Mouse (Mus musculus) MEL (cell line): ENCODE measurements around the gene Ccdc187. TPM values are rescaled to one million over a fixed set of nuclear protein-coding genes. Genes with fewer than 3 reads are reported as not detected.

Experiments used
- DNase-seq: peaks from one replicate; pipeline ENCODE4 v3.0.0; 2011; ENCODE audit warnings: low read depth, low spot score
- H3K27ac ChIP-seq: 2 replicates; pipeline ENCODE4 v1.5.1; 2012; ENCODE audit warnings: low read depth, mild to moderate bottlenecking, control low read depth, low read length, moderate library complexity; ENCODE audit not compliant: control insufficient read depth
- H3K27me3 ChIP-seq, 2 experiments: fragments of 150-350 bp in 1 of 2; sonication (generic) in 1 of 2; 2 replicates each; pipeline ENCODE4 v1.6.1; 2012; ENCODE audit warnings: low read length in 2 of 2, mild to moderate bottlenecking in 2 of 2, improper control_type of control experiment in 1 of 2, moderate library complexity in 1 of 2; ENCODE audit not compliant: insufficient read depth in 2 of 2, control insufficient read depth in 1 of 2
- H3K36me3 ChIP-seq, 2 experiments: 2 replicates each; pipeline ENCODE4 v1.6.1; 2012 to 2014; ENCODE audit warnings: low read length in 2 of 2, improper control_type of control experiment in 1 of 2, inconsistent platforms in 1 of 2, mild to moderate bottlenecking in 1 of 2; ENCODE audit not compliant: insufficient read depth in 2 of 2, control insufficient read depth in 1 of 2
- H3K4me1 ChIP-seq, 2 experiments: fragments of 150-350 bp in 1 of 2; sonication (generic) in 1 of 2; 2 replicates each; pipeline ENCODE4 v1.6.1; 2012; ENCODE audit warnings: low read length in 2 of 2, improper control_type of control experiment in 1 of 2, mild to moderate bottlenecking in 1 of 2; ENCODE audit not compliant: insufficient read depth in 2 of 2, control insufficient read depth in 1 of 2
- H3K4me3 ChIP-seq, 2 experiments: fragments of 150-350 bp in 1 of 2; sonication (generic) in 1 of 2; 2 replicates each; pipeline ENCODE4 v1.5.1; 2012; ENCODE audit warnings: low read depth in 2 of 2, low read length in 2 of 2, mild to moderate bottlenecking in 2 of 2, moderate library complexity in 2 of 2, control low read depth in 1 of 2, improper control_type of control experiment in 1 of 2; ENCODE audit not compliant: control insufficient read depth in 1 of 2, insufficient read depth in 1 of 2
- H3K79me2 ChIP-seq: 2 replicates; pipeline ENCODE4 v1.6.1; 2012; ENCODE audit warnings: mild to moderate bottlenecking, low read length, moderate library complexity; ENCODE audit not compliant: control insufficient read depth, poor library complexity, insufficient read depth
- H3K9ac ChIP-seq: 2 replicates; pipeline ENCODE4 v1.6.1; 2012; ENCODE audit warnings: low read depth, mild to moderate bottlenecking, control low read depth, low read length, moderate library complexity; ENCODE audit not compliant: control insufficient read depth, poor library complexity, severe bottlenecking
- H3K9me3 ChIP-seq: fragments of 150-350 bp; sonication (generic); replicated peaks from 2 replicates; pipeline ENCODE4 v1.6.1; 2012; ENCODE audit warnings: mild to moderate bottlenecking, low read length, improper control_type of control experiment, moderate library complexity; ENCODE audit not compliant: insufficient read depth
- CHD1 ChIP-seq: IDR thresholded peaks from 2 replicates; pipeline ENCODE4 v1.6.1; 2012; ENCODE audit warnings: low read depth, mild to moderate bottlenecking, inconsistent platforms, low read length, improper control_type of control experiment
- CHD2 ChIP-seq: IDR thresholded peaks from 2 replicates; pipeline ENCODE4 v1.6.1; 2011; ENCODE audit warnings: low read length, improper control_type of control experiment
- CTCF ChIP-seq, 3 experiments: IDR thresholded peaks in 2 of 3; conservative IDR thresholded peaks in 1 of 3; 2 replicates each; pipeline ENCODE4 v1.5.1; 2011 to 2012; ENCODE audit warnings: low read length in 3 of 3, low read depth in 2 of 3, mild to moderate bottlenecking in 2 of 3, improper control_type of control experiment in 1 of 3, inconsistent platforms in 1 of 3, mixed read lengths in 1 of 3, moderate library complexity in 1 of 3; ENCODE audit not compliant: control insufficient read depth in 1 of 3, insufficient read depth in 1 of 3, poor library complexity in 1 of 3, severe bottlenecking in 1 of 3
- EP300 ChIP-seq, 2 experiments: IDR thresholded peaks; 2 replicates each; pipeline ENCODE4 v1.6.1; 2011; ENCODE audit warnings: improper control_type of control experiment in 2 of 2, low read length in 2 of 2, low read depth in 1 of 2, mild to moderate bottlenecking in 1 of 2
- ETS1 ChIP-seq: IDR thresholded peaks from 2 replicates; pipeline ENCODE4 v1.6.1; 2012; ENCODE audit warnings: low read depth, mild to moderate bottlenecking, inconsistent platforms, low read length, improper control_type of control experiment, moderate library complexity
- GATA1 ChIP-seq: IDR thresholded peaks from 2 replicates; pipeline ENCODE4 v1.6.1; 2011; ENCODE audit warnings: low read depth, low read length, improper control_type of control experiment
- JUND ChIP-seq: IDR thresholded peaks from 2 replicates; pipeline ENCODE4 v1.6.1; 2011; ENCODE audit warnings: low read depth, mild to moderate bottlenecking, improper control_type of control experiment, low read length
- KAT2A ChIP-seq: conservative IDR thresholded peaks from 2 replicates; pipeline ENCODE4 v1.6.1; 2012; ENCODE audit warnings: low read depth, low read length, improper control_type of control experiment, inconsistent platforms
- MAFK ChIP-seq: IDR thresholded peaks from 2 replicates; pipeline ENCODE4 v1.6.1; 2011; ENCODE audit warnings: low read depth, mild to moderate bottlenecking, low read length, improper control_type of control experiment, borderline replicate concordance
- MAX ChIP-seq: IDR thresholded peaks from 2 replicates; pipeline ENCODE4 v1.6.1; 2011; ENCODE audit warnings: low read length, improper control_type of control experiment
- MAZ ChIP-seq: IDR thresholded peaks from 2 replicates; pipeline ENCODE4 v1.6.1; 2012; ENCODE audit warnings: low read depth, mild to moderate bottlenecking, inconsistent platforms, low read length, improper control_type of control experiment
- MXI1 ChIP-seq: IDR thresholded peaks from 2 replicates; pipeline ENCODE4 v1.6.1; 2011; ENCODE audit warnings: mild to moderate bottlenecking, low read depth, low read length, improper control_type of control experiment
- MYB ChIP-seq: IDR thresholded peaks from 2 replicates; pipeline ENCODE4 v1.6.1; 2011; ENCODE audit warnings: mild to moderate bottlenecking, low read depth, low read length, improper control_type of control experiment
- NELFE ChIP-seq: IDR thresholded peaks from 2 replicates; pipeline ENCODE4 v1.6.1; 2011; ENCODE audit warnings: low read depth, low read length, improper control_type of control experiment
- NRF1 ChIP-seq: IDR thresholded peaks from 2 replicates; pipeline ENCODE4 v1.6.1; 2014; ENCODE audit warnings: low read depth, mild to moderate bottlenecking, inconsistent platforms, low read length, improper control_type of control experiment, moderate library complexity; ENCODE audit not compliant: poor library complexity, insufficient read depth, severe bottlenecking
- POLR2AphosphoS2 ChIP-seq: IDR thresholded peaks from 2 replicates; pipeline ENCODE4 v1.6.1; 2011; ENCODE audit warnings: low read length, improper control_type of control experiment
- POLR2AphosphoS5 ChIP-seq: IDR thresholded peaks from 2 replicates; pipeline ENCODE4 v1.6.1; 2012; ENCODE audit warnings: low read depth, borderline replicate concordance, mild to moderate bottlenecking, inconsistent platforms, low read length, moderate library complexity, mixed read lengths
- RAD21 ChIP-seq: IDR thresholded peaks from 2 replicates; pipeline ENCODE4 v1.6.1; 2011; ENCODE audit warnings: mild to moderate bottlenecking, low read depth, low read length, improper control_type of control experiment
- RCOR1 ChIP-seq: IDR thresholded peaks from 2 replicates; pipeline ENCODE4 v1.6.1; 2012; ENCODE audit warnings: low read depth, mild to moderate bottlenecking, inconsistent platforms, low read length, improper control_type of control experiment
- SIN3A ChIP-seq: IDR thresholded peaks from 2 replicates; pipeline ENCODE4 v1.6.1; 2012; ENCODE audit warnings: low read length, improper control_type of control experiment, inconsistent platforms
- SMC3 ChIP-seq: IDR thresholded peaks from 2 replicates; pipeline ENCODE4 v1.6.1; 2011; ENCODE audit warnings: low read depth, low read length, improper control_type of control experiment
- TAL1 ChIP-seq: IDR thresholded peaks from 2 replicates; pipeline ENCODE4 v1.6.1; 2012; ENCODE audit warnings: mild to moderate bottlenecking, inconsistent platforms, low read length, moderate library complexity, mixed read lengths
- TBP ChIP-seq: IDR thresholded peaks from 2 replicates; pipeline ENCODE4 v1.8.0; 2011; ENCODE audit warnings: low read depth, low read length, improper control_type of control experiment
- TCF12 ChIP-seq: IDR thresholded peaks from 2 replicates; pipeline ENCODE4 v1.6.1; 2014; ENCODE audit warnings: low read depth, mild to moderate bottlenecking, inconsistent platforms, low read length, improper control_type of control experiment, moderate library complexity
- UBTF ChIP-seq: IDR thresholded peaks from 2 replicates; pipeline ENCODE4 v1.6.1; 2012; ENCODE audit warnings: low read depth, mild to moderate bottlenecking, inconsistent platforms, low read length, improper control_type of control experiment, moderate library complexity, borderline replicate concordance; ENCODE audit not compliant: insufficient read depth
- USF1 ChIP-seq: IDR thresholded peaks from 2 replicates; pipeline ENCODE4 v1.6.1; 2014; ENCODE audit warnings: low read depth, mild to moderate bottlenecking, inconsistent platforms, low read length, improper control_type of control experiment, moderate library complexity
- USF2 ChIP-seq, 2 experiments: IDR thresholded peaks; 2 replicates each; pipeline ENCODE4 v1.6.1; 2011 to 2012; ENCODE audit warnings: improper control_type of control experiment in 2 of 2, low read length in 2 of 2, borderline replicate concordance in 1 of 2, inconsistent platforms in 1 of 2, low read depth in 1 of 2, mild to moderate bottlenecking in 1 of 2; ENCODE audit not compliant: insufficient read depth in 1 of 2
- polyA plus RNA-seq, 2 experiments: library from polyadenylated mRNA; stranded (reverse) in 1 of 2; unstranded in 1 of 2; fragments of >175 nt in 1 of 2; fragments of >200 nt in 1 of 2; gene quantifications; 2 replicates each; pipeline versions ENCODE4 v1.2.1 to v1.2.4; 2012; ENCODE audit warnings: low replicate concordance in 2 of 2, low read depth in 1 of 2; ENCODE audit not compliant: insufficient read length in 2 of 2, insufficient read depth in 1 of 2, missing spikeins in 1 of 2
- total RNA-seq: library from RNA; depleted of rRNA; stranded (reverse); fragments of 300-350 nt; gene quantifications from 2 replicates; pipeline ENCODE4 v1.2.3, GENCODE M21; 2012

Ccdc187 gene
- total and polyA plus RNA-seq, 3 experiments: not detected

GRCm38 (mm10) chr2:26223961-26224360, 70.4 kb downstream of the Ccdc187 start:
- H3K27ac ChIP-seq: no peak overlapping the region
- TF ChIP-seq POLR2AphosphoS5 (no peak), RCOR1 (no peak), MYB (no peak), CTCF (IDR thresholded peaks at IDR 0.05 in 2 of 3, conservative IDR thresholded peaks at IDR 0.05 in 1 of 3; ENCODE audit: control insufficient read depth in 1 of 3, insufficient read depth in 1 of 3, low read depth in 2 of 3, low read length in 3 of 3, poor library complexity in 1 of 3, severe bottlenecking in 1 of 3) (peak in 1 of 3 experiments; percentile 20; a peak in 1 of 6 replicates), SIN3A (no peak), USF1 (no peak), TCF12 (no peak), NRF1 (no peak)
- no peaks in the 10 kb centered on the region for H3K79me2 ChIP-seq
- DNase-seq: no peak
- H3K27me3 ChIP-seq: no peaks in the 10 kb centered on the region
- no peaks in the 10 kb centered on the region for H3K9me3 ChIP-seq
- no peaks in the 10 kb centered on the region; a peak in 2 of 4 replicates for H3K36me3 ChIP-seq
- H3K4me3 ChIP-seq: no peak overlapping the region
- no peaks in the 10 kb centered on the region for H3K4me1 ChIP-seq
- H3K9ac ChIP-seq: no peak overlapping the region

GRCm38 (mm10) chr2:26214526-26214925, 79.8 kb downstream of the Ccdc187 start:
- Histone ChIP-seq H3K9ac (no peak overlapping the region), H3K4me3 (no peak overlapping the region), H3K4me1 (peaks cover 0 to 7% of the 10 kb centered on the region in 2 experiments; a peak in 1 of 4 replicates), H3K36me3 (peaks cover 0 to 2% of the 10 kb centered on the region in 2 experiments; a peak in 2 of 4 replicates), H3K27me3 (no peaks in the 10 kb centered on the region), H3K79me2 (no peaks in the 10 kb centered on the region), H3K9me3 (no peaks in the 10 kb centered on the region), H3K27ac (no peak overlapping the region)
- peak; percentile 58 for DNase-seq
- no peak for TF ChIP-seq TBP
- TF ChIP-seq CHD1: no peak
- TF ChIP-seq POLR2AphosphoS5: no peak
- no peak for TF ChIP-seq UBTF
- TF ChIP-seq TCF12: 0 out of 2 replicates have a peak, but pooled peaks have one; percentile 20
- no peak for TF ChIP-seq USF1
- TF ChIP-seq TAL1: peak; percentile 63
- no peak for TF ChIP-seq MXI1
- TF ChIP-seq POLR2AphosphoS2: no peak
- no peak for TF ChIP-seq ETS1
- TF ChIP-seq MYB: 0 out of 2 replicates have a peak, but pooled peaks have one; percentile 12
- no peak for TF ChIP-seq SMC3
- no peak for TF ChIP-seq GATA1
- TF ChIP-seq CTCF (IDR thresholded peaks at IDR 0.05 in 2 of 3, conservative IDR thresholded peaks at IDR 0.05 in 1 of 3; ENCODE audit: control insufficient read depth in 1 of 3, insufficient read depth in 1 of 3, low read depth in 2 of 3, low read length in 3 of 3, poor library complexity in 1 of 3, severe bottlenecking in 1 of 3): no peak
- no peak for TF ChIP-seq MAFK
- TF ChIP-seq JUND: no peak
- no peak for TF ChIP-seq MAZ
- TF ChIP-seq USF2 (IDR thresholded peaks at IDR 0.05; ENCODE audit: borderline replicate concordance in 1 of 2, insufficient read depth in 1 of 2, low read depth in 1 of 2, low read length in 2 of 2): no peak
- no peak for TF ChIP-seq CHD2
- peak; percentile 16 to 61; a peak in 2 of 4 replicates for TF ChIP-seq EP300 (IDR thresholded peaks at IDR 0.05; ENCODE audit: low read depth in 1 of 2, low read length in 2 of 2)
- TF ChIP-seq SIN3A: no peak
- no peak for TF ChIP-seq MAX
- TF ChIP-seq NELFE: no peak
- no peak for TF ChIP-seq KAT2A
- no peak for TF ChIP-seq RAD21
